Mouse (Mus musculus) heart, postnatal 25 days (tissue): ENCODE data around the gene Btf3l4. TPM values are rescaled to one million over a fixed set of nuclear protein-coding genes. Genes with fewer than 3 reads are reported as not detected.

Source experiments
- total RNA-seq, 2 experiments: library from RNA; stranded (reverse); gene quantifications; 2 replicates each; pipeline ENCODE4 v1.2.3; 2021

The Btf3l4 gene
- total RNA-seq, 2 experiments from 2014 or later: 76.4 to 78.0 TPM

Other genes with a start within 250 kb of the Btf3l4 start
- 10 to 100 TPM; 14.5 to 15.2 TPM for gene Cc2d1b, start 213.7 kb downstream of the Btf3l4 start, total RNA-seq
- under 1 TPM; 0.20 to 0.49 TPM for gene 3110021N24Rik, start 114.0 kb downstream of the Btf3l4 start, total RNA-seq
- gene Zfyve9, start 52.8 kb downstream of the Btf3l4 start, total RNA-seq: 10 to 100 TPM; 27.1 to 28.0 TPM
- 10 to 100 TPM; 31.2 to 35.1 TPM for gene Txndc12, start 987 bp upstream of the Btf3l4 start, total RNA-seq
- gene Kti12, start 14.2 kb upstream of the Btf3l4 start, total RNA-seq: 10 to 100 TPM; 20.9 to 23.0 TPM
- gene A730015C16Rik, start 15.0 kb upstream of the Btf3l4 start, total RNA-seq: not detected
- under 1 TPM; 0.34 to 0.73 TPM for gene Rab3b, start 45.4 kb upstream of the Btf3l4 start, total RNA-seq
- 100 to 1,000 TPM; 108 to 115 TPM for gene Nrd1, start 167.0 kb upstream of the Btf3l4 start, total RNA-seq